Mouse (Mus musculus) kidney, adult 2 months (tissue): ENCODE results near the gene Hoxa2. TPM values are rescaled to one million over a fixed set of nuclear protein-coding genes. Genes with fewer than 3 reads are reported as not detected.

ENCODE experiments used
- DNase-seq: peaks from one replicate; pipeline ENCODE4 v3.0.0; 2021
- H3K27ac ChIP-seq: fragments of 200-500 bp; 2 replicates; pipeline ENCODE4 v1.5.1; 2012; ENCODE audit warnings: low read depth, low read length, control low read depth, inconsistent platforms; ENCODE audit not compliant: insufficient read depth
- H3K27me3 ChIP-seq: fragments of 200-500 bp; replicated peaks from 2 replicates; pipeline ENCODE4 v1.6.1; 2012; ENCODE audit warnings: mild to moderate bottlenecking, moderate library complexity, low read length, inconsistent platforms; ENCODE audit not compliant: control insufficient read depth, insufficient read depth
- H3K36me3 ChIP-seq: fragments of 200-500 bp; 2 replicates; pipeline ENCODE4 v1.6.1; 2012; ENCODE audit warnings: mild to moderate bottlenecking, moderate library complexity, low read length, inconsistent platforms; ENCODE audit not compliant: control insufficient read depth, insufficient read depth
- H3K4me1 ChIP-seq: fragments of 200-500 bp; 2 replicates; pipeline ENCODE4 v1.6.1; 2011; ENCODE audit warnings: low read length; ENCODE audit not compliant: control insufficient read depth, insufficient read depth
- H3K4me3 ChIP-seq: fragments of 200-500 bp; 2 replicates; pipeline ENCODE4 v1.5.1; 2011; ENCODE audit warnings: mild to moderate bottlenecking, low read depth, low read length, control low read depth; ENCODE audit not compliant: insufficient read depth
- CTCF ChIP-seq: fragments of 200-500 bp; conservative IDR thresholded peaks from 2 replicates; pipeline ENCODE4 v1.5.1; 2011; ENCODE audit warnings: low read depth, mild to moderate bottlenecking, control low read depth, low read length, moderate library complexity, mixed read lengths; ENCODE audit not compliant: insufficient read depth, insufficient read length
- POLR2A ChIP-seq: fragments of 200-500 bp; IDR thresholded peaks from one replicate; pipeline ENCODE4 v1.6.1; 2011; ENCODE audit warnings: low read depth, low read length, control low read depth
- WGBS: fragments of 180-500 bp; shearing (Covaris S2); methylation state at CpG from one replicate; pipeline ENCODE4 v1.1.7; 2018; 5-methylcytosine and 5-hydroxymethylcytosine counted together
- polyA plus RNA-seq: library from polyadenylated mRNA; depleted of rRNA; stranded (reverse); fragments of >200 nt; gene quantifications from 2 replicates; pipeline ENCODE4 v1.2.3, GENCODE M21; 2012

Gene Hoxa2
- polyA plus RNA-seq, 1 experiment, result 1.6 TPM

DNA sequence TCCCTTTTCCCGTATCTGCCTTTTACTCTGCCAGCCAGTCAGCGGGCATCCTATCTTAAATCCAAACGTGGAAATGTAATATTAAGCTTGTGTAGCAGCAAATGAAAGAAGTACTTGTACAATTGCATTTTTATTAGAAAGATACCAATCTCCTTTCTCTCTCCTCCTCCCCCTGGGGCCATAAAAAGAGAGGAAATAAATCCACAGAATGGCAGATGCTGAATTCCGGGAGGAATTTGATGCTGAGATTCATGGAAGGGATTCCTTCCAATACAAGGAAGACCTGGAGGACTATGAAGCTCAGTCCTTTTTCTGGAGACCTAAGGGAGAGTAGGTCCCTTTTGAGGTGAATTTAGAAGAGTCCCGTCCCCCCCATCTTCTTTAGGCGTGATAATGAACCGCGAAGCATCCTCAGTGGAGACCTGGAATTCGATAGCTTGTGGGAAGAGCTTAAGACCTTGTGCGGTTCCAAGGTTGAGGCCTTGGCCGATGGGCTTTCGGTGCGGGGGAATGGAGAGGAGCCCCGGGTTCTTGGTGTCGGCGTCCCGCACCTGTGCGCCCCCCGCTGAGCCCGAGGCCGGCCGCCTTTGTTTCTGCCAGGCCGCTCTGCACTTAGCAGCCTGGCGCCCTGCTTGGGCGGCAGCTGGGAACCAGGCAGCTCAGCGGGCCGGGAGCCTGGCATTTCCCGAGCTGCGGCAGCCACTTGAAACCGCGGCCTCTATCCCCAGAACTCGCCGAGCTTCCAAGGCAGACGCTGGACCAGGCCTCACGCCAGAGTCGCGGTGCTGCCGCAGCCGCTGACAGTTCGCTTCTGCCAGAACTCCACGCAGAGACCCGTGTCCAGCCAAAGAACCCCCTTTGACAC, 3.8 kb upstream of the Hoxa2 start:
- TF ChIP-seq POLR2A (no peak), CTCF (no peak)
- no peaks in the 10 kb centered on the region; the same call in 1 of the 2 replicates for H3K36me3 ChIP-seq
- 0 out of 2 replicates have a peak, but pooled peaks cover 5% of the 10 kb centered on the region for H3K4me1 ChIP-seq
- DNase-seq, result no peak
- H3K4me3 ChIP-seq, result no peak overlapping the region
- no peak overlapping the region for H3K27ac ChIP-seq
- 65% methylated on average over 42 of the region's 42 CpGs for WGBS
- H3K27me3 ChIP-seq, result no peaks in the 10 kb centered on the region

DNA sequence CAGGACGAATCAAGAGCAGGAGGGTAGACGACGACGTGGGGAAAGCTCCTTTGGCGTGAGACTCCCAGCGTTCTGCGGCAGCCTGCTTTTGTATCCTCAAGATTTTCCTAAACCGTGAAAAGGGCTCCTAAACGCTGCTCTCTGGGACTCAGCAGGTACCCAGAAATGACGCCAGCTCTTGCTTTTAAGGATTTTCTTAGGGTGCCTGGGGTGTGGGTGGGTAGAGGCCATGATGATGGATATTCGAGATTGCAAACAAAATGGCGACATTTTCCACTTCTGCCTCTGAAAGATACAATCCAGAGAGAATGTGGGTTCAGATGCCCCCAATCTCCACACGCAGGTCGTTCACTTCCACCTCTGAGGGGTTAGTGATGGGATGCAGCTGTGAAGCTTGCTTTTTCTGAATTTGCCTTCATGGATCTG, 3.1 kb upstream of the Hoxa2 start:
- WGBS, result 87% methylated on average over 14 of the region's 14 CpGs
- Histone ChIP-seq H3K4me3 (no peak overlapping the region), H3K27me3 (no peaks in the 10 kb centered on the region), H3K36me3 (no peaks in the 10 kb centered on the region; the same call in 1 of the 2 replicates), H3K4me1 (0 out of 2 replicates have a peak, but pooled peaks cover 5% of the 10 kb centered on the region), H3K27ac (no peak overlapping the region)
- TF ChIP-seq POLR2A, result no peak
- TF ChIP-seq CTCF, result no peak
- no peak for DNase-seq

DNA sequence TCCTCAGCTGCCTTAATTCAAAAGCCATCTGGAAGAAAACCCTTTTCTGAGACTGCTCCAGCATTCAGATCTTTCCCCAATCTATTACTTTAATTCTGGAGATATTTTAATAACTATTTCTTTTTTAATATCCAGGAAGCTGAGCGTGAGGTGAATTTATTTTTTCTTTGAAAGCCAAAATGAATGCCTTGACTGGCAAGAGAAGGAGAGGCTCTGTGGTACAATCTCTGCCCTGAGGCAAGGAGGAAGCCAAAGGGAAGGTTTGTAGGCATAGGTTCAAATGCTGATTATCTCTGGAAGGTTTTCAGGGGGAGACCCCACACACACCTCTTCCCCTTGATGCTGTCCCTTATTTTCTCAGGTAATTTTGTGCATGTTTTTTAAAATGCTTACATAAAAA, 2.5 kb upstream of the Hoxa2 start:
- no peak for DNase-seq
- H3K27ac ChIP-seq, result no peak overlapping the region
- no peaks in the 10 kb centered on the region; the same call in 1 of the 2 replicates for H3K36me3 ChIP-seq
- H3K4me1 ChIP-seq, result 0 out of 2 replicates have a peak, but pooled peaks cover 5% of the 10 kb centered on the region
- TF ChIP-seq POLR2A, result no peak
- no peaks in the 10 kb centered on the region for H3K27me3 ChIP-seq
- no peak overlapping the region for H3K4me3 ChIP-seq
- 86% methylated on average over 1 of the region's 1 CpGs for WGBS

DNA sequence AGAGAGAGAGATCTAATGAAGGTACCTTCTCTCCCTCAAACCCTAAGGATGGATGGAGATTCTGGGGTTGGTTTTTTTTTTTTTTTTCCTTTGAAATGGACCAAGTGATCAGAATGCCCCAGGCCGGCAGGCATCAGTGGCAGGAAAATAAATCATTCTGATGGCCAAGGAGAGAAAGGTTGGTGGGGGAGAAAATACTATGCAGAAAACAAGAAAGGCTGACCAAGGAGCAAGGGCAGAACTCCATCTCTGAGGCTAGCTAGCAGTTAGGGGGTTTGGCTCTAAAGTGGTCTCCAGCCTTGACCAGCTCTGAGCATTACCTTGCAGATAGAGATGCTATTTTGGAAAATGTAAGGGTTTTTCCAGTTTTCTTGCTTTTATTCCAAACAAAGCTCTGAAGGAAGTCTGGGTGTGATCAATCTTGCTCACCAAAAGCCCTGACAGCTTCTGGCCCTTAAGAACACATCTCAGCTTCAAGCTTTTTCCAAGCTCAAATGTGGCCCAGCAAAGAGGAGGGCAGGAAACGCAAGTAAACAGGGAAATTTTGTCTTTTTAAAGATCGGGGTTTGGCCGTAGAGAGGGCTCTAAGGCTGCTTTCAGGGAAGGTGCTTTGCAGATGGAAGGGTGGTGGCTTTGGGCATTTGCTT, 1.9 kb upstream of the Hoxa2 start:
- Histone ChIP-seq H3K27ac (no peak overlapping the region), H3K36me3 (no peaks in the 10 kb centered on the region; the same call in 1 of the 2 replicates), H3K4me3 (no peak overlapping the region), H3K27me3 (no peaks in the 10 kb centered on the region), H3K4me1 (0 out of 2 replicates have a peak, but pooled peaks cover 4% of the 10 kb centered on the region)
- no peak for DNase-seq
- no peak for TF ChIP-seq CTCF
- TF ChIP-seq POLR2A, result no peak
- WGBS, result 62% methylated on average over 4 of the region's 4 CpGs

DNA sequence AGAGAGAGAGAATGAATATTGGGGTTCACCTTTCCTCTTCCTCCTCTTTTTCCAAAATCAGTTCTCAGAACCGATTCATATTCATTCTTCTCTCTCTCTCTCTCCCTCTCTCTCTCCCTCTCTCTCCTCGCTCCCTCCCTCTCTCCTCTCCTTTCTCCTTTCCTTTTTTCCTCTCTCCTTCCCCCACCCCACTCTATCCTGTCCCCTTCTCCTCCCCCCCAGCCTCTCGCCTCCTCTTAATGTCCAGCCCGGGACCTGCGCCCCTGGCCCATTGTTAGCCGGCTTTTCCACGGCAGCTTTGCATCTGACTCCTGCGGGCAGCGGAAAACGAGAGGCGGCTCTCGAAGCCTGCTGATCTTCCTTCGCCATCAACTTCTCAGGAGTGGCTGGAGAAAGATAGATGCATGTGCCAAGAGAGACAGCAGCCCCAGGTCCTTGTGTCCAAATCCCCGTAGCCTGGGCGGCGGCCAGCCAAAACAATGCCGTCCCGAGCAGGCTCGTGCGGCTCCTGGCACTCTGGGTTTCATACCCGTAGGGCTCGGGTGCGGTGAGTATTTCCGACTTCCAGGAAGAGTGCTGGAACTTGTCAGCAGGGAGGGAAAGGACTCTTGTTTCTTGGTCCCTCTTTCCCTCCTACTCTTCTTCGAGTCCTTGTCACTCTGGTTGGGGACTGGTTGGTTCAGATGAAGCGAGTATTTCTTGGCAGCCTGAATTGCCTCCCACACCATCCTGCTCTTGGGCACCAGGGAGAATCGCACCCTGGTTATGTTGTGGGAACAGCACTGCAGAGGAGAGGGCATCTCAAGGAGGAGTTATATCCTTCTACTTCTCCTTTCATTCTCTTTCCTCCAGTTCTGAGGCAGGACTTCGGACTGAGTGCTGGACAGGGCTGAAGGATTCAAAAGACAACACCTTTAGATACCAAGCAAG, 1.1 kb upstream of the Hoxa2 start:
- peak overlapping the region; percentile 7 for H3K4me3 ChIP-seq
- 56% methylated on average over 28 of the region's 28 CpGs for WGBS
- peak overlapping the region; percentile 24; the same call in 1 of the 2 replicates for H3K27ac ChIP-seq
- H3K36me3 ChIP-seq, result no peaks in the 10 kb centered on the region; the same call in 1 of the 2 replicates
- no peaks in the 10 kb centered on the region for H3K27me3 ChIP-seq
- no peak for TF ChIP-seq CTCF
- TF ChIP-seq POLR2A, result no peak
- H3K4me1 ChIP-seq, result 0 out of 2 replicates have a peak, but pooled peaks cover 4% of the 10 kb centered on the region
- peak; percentile 52 for DNase-seq

DNA sequence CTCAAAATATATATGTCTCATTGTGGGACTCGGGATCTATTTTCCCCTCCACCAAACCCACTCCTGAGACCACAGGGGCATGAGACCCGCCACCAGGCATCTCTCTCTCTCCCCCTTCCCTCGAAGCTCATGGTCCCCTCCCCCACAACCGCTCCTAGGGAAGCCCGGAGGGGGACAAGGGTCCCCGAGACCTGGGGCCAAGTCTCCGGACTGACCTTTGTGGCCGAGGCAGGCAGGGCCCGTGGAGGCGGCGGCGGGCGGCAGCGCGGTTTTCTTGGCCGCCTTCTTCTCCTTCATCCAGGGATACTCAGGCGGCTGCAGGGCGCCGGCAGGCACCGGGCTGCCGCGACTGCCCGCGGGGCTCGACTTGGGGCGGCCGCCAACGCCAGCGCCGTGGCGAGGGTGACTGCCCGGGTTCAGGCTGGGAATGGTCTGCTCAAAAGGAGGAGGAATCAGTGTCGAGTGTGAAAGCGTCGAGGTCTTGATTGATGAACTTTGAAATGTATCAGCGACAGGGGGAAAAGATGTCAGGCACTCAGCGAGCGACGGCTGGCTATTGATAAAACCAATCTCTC, 493 bp downstream of the Hoxa2 start:
- DNase-seq, result no peak
- TF ChIP-seq CTCF (no peak), POLR2A (no peak)
- peaks cover 7% of the 10 kb centered on the region; the same call in 1 of the 2 replicates for H3K4me1 ChIP-seq
- H3K4me3 ChIP-seq, result peak overlapping the region; percentile 43
- H3K27ac ChIP-seq, result no peak overlapping the region; the same call in 1 of the 2 replicates
- no peaks in the 10 kb centered on the region; the same call in 1 of the 2 replicates for H3K36me3 ChIP-seq
- 12% methylated on average over 39 of the region's 39 CpGs for WGBS
- no peaks in the 10 kb centered on the region for H3K27me3 ChIP-seq
